Mouse (Mus musculus) hindbrain, postnatal 0 days (tissue): ENCODE measurements around the gene Dgka. TPM values are rescaled to one million over a fixed set of nuclear protein-coding genes. Genes with fewer than 3 reads are reported as not detected.

Experiments
- ATAC-seq: fragments of 200-750 bp; cut with Nextera tagmentation; 2 replicates; pipeline ENCODE4 v1.8.0; 2017; ENCODE audit warnings: mild to moderate bottlenecking, moderate TSS enrichment, moderate library complexity
- DNase-seq: peaks from one replicate; pipeline ENCODE4 v3.0.0-alpha.2; 2015; ENCODE audit warnings: low spot score
- H3K27ac ChIP-seq: fragments of 300-500 bp; sonication (generic); 2 replicates; pipeline ENCODE4 v1.5.1; 2014; ENCODE audit warnings: mild to moderate bottlenecking
- H3K27me3 ChIP-seq: fragments of 300-500 bp; sonication (generic); 2 replicates; pipeline ENCODE4 v1.6.1; 2014; ENCODE audit warnings: low read length, mixed read lengths; ENCODE audit not compliant: insufficient read depth
- H3K36me3 ChIP-seq: fragments of 300-500 bp; sonication (generic); 2 replicates; pipeline ENCODE4 v1.6.1; 2014; ENCODE audit warnings: low read length, mixed read lengths; ENCODE audit not compliant: insufficient read depth
- H3K4me1 ChIP-seq: fragments of 300-500 bp; sonication (generic); 2 replicates; pipeline ENCODE4 v1.6.1; 2014; ENCODE audit warnings: antibody characterized with exemption, low read length, mixed read lengths; ENCODE audit not compliant: insufficient read depth
- H3K4me2 ChIP-seq: fragments of 300-500 bp; sonication (generic); 2 replicates; pipeline ENCODE4 v1.6.1; 2014; ENCODE audit warnings: low read depth, mild to moderate bottlenecking, low read length, moderate library complexity, mixed read lengths
- H3K4me3 ChIP-seq: fragments of 300-500 bp; sonication (generic); 2 replicates; pipeline ENCODE4 v1.5.1; 2014; ENCODE audit warnings: low read length
- H3K9ac ChIP-seq: fragments of 300-500 bp; sonication (generic); replicated peaks from 2 replicates; pipeline ENCODE4 v1.6.1; 2014; ENCODE audit warnings: mild to moderate bottlenecking, low read length, moderate library complexity, mixed read lengths
- H3K9me3 ChIP-seq: fragments of 300-500 bp; sonication (generic); 2 replicates; pipeline ENCODE4 v1.6.1; 2016; ENCODE audit warnings: low read length, mixed read lengths
- CTCF ChIP-seq: IDR thresholded peaks from 2 replicates; pipeline ENCODE4 v1.5.1; 2016; ENCODE audit warnings: antibody characterized with exemption, control low read depth, low read depth
- WGBS: fragments of 180-500 bp; shearing (Covaris S2); extraction: QIAGEN DNeasy Blood & Tissue Kit; methylation state at CpG from one replicate; pipeline ENCODE4 v1.1.7; 2014; 5-methylcytosine and 5-hydroxymethylcytosine counted together
- polyA plus RNA-seq: library from polyadenylated mRNA; unstranded; fragments of >200 nt; fragmentation: Nextera tagmentation; extraction: Ambion mirVana; gene quantifications from 2 replicates; pipeline ENCODE4 v1.2.1, GENCODE M21; 2015
- total RNA-seq: library from RNA; depleted of rRNA; stranded (reverse); fragments of >200 nt; gene quantifications from 2 replicates; pipeline ENCODE4 v1.2.3, GENCODE M21; 2014

Dgka gene
- total and polyA plus RNA-seq, 2 experiments from 2014 or later = 6.2 TPM

GRCm38 (mm10) chr10:128699006-128699405 lies 45.6 kb downstream of the Dgka start:
- Histone ChIP-seq H3K4me1 (peaks cover 4% of the 10 kb centered on the region; the same call in 1 of the 2 replicates), H3K36me3 (no peaks in the 10 kb centered on the region; the same call in 1 of the 2 replicates), H3K4me3 (no peak overlapping the region), H3K4me2 (no peak overlapping the region), H3K27ac (no peak overlapping the region), H3K27me3 (no peaks in the 10 kb centered on the region), H3K9ac (no peak overlapping the region), H3K9me3 (no peaks in the 10 kb centered on the region)
- WGBS = 86% methylated on average over 5 of the region's 5 CpGs
- no peak for TF ChIP-seq CTCF
- DNase-seq (no peak), ATAC-seq (no peak)

DNA sequence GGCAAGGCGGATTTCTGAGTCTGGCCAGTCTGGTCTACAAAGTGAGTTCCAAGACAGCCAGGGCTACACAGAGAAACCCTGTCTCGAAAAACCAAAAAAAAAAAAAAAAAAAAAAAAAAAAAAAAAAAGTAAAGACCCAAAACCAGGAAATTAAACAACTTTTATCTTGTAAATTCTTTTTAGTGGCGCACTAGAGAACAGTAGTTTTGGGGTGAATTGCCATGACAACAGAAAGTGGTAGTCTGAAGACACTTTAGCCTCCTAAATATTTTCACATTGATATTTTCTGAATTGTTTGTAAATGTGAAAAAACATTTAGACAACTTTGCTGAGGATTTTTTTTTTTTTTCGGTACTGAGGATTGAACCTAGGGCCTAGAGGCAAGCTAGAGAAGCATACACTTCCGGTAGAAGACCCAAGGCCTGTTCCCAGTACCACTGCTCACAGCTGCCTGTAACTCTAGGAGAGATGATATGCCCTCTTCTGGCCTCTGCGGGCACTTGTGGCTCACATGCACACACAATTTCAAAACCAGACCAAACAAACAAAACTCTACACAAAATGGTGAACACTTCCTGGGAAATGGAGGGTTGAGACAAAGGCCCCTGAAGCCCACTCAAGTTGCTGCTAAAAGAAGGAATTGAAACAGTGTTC lies 47.5 kb downstream of the Dgka start:
- TF ChIP-seq CTCF = no peak
- H3K4me2 ChIP-seq = peak overlapping the region; percentile 58
- no peaks in the 10 kb centered on the region for H3K9me3 ChIP-seq
- H3K27ac ChIP-seq = peak overlapping the region; percentile 76; the same call in 1 of the 2 replicates
- H3K9ac ChIP-seq = no peak overlapping the region
- no peak overlapping the region for H3K4me3 ChIP-seq
- 83% methylated on average over 6 of the region's 6 CpGs for WGBS
- H3K4me1 ChIP-seq = peaks cover 4% of the 10 kb centered on the region; the same call in 1 of the 2 replicates
- H3K27me3 ChIP-seq = no peaks in the 10 kb centered on the region
- DNase-seq = no peak
- ATAC-seq = no peak
- H3K36me3 ChIP-seq = no peaks in the 10 kb centered on the region; the same call in 1 of the 2 replicates

DNA sequence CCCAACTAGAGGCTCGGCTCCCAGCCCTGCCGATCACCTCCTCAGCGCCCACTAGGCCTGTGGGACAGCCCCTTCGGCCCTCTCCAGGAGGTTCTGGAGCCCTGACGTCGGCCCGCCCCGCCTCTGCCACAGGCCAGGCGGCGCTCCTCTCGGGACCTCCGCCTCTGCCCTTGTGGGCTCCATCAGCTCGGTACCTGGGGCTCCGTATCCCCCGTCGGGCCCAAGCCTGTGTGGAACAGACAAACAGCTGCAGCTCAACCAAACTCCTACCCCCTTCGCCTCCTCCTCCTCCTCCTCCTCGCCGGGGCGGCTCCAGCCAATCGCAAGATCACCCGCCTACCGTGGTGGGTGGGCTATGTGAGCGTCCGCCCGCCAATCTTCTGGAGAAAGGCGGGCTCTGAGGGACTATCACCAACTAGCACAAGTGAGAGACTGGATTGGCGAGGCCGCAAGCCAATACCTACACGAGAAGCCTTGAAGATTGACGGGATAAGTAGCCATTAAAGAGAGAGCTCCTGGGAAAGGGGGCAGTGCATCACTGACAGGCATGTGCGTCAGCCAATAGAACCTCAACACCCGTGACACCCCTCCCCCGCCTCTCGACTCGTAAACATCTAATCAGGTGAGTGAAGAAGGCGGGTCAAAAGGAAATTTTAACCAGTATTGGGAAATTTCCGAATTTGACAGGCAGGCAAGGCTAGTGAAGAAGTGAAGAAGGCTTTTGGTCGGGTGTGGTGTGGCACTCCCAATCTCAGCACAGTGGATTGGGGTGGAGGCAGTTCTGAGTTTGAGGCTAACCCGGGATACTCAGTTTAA lies 48.5 kb downstream of the Dgka start, which contains the start of gene Rab5b:
Rab5b (minus strand) TSS at position 273 of the 816 bp plus-strand sequence.
- 1% methylated on average over 40 of the region's 40 CpGs for WGBS
- peak; percentile 99 for ATAC-seq

GRCm38 (mm10) chr10:128695411-128695991 lies 49.2 kb downstream of the Dgka start:
- Histone ChIP-seq H3K27ac (peak overlapping the region; percentile 96), H3K27me3 (no peaks in the 10 kb centered on the region), H3K36me3 (no peaks in the 10 kb centered on the region), H3K4me1 (peaks cover 4% of the 10 kb centered on the region; the same call in 1 of the 2 replicates), H3K4me2 (peak overlapping the region; percentile 81), H3K4me3 (peak overlapping the region; percentile 84), H3K9me3 (no peaks in the 10 kb centered on the region), H3K9ac (peak overlapping the region; percentile 87)
- WGBS = 0% methylated on average over 22 of the region's 22 CpGs
- DNase-seq (no peak), ATAC-seq (no peak)
- TF ChIP-seq CTCF = no peak

More for the DNA sequence above, 48.5 kb downstream of the Dgka start, which contains the start of gene Rab5b:
- no peaks in the 10 kb centered on the region; the same call in 1 of the 2 replicates for H3K36me3 ChIP-seq
- peaks cover 4% of the 10 kb centered on the region; the same call in 1 of the 2 replicates for H3K4me1 ChIP-seq
- peak within 1 kb of the TSS; percentile 96 for H3K27ac ChIP-seq
- no peaks in the 10 kb centered on the region for H3K9me3 ChIP-seq
- H3K27me3 ChIP-seq = no peaks in the 10 kb centered on the region
- TF ChIP-seq CTCF = no peak
- peak within 1 kb of the TSS; percentile 81 for H3K4me2 ChIP-seq
- H3K9ac ChIP-seq = peak within 1 kb of the TSS; percentile 87
- H3K4me3 ChIP-seq = peak within 1 kb of the TSS; percentile 84
- DNase-seq = peak; percentile 99

- Histone ChIP-seq H3K4me2 (peak overlapping the region; percentile 75), H3K4me1 (no peaks in the 10 kb centered on the region; the same call in 1 of the 2 replicates), H3K27ac (no peak overlapping the region), H3K27me3 (no peaks in the 10 kb centered on the region), H3K9ac (peak overlapping the region; percentile 48; the same call in 1 of the 2 replicates), H3K36me3 (peaks cover 14% of the 10 kb centered on the region; the same call in 1 of the 2 replicates), H3K9me3 (no peaks in the 10 kb centered on the region), H3K4me3 (peak overlapping the region; percentile 54)
- peak; percentile 69 for TF ChIP-seq CTCF
- DNase-seq (peak; percentile 79), ATAC-seq (no peak)
- 3% methylated on average over 9 of the region's 9 CpGs for WGBS
Measured at GRCm38 (mm10) chr10:128674469-128675008, 70.1 kb downstream of the Dgka start.

DNA sequence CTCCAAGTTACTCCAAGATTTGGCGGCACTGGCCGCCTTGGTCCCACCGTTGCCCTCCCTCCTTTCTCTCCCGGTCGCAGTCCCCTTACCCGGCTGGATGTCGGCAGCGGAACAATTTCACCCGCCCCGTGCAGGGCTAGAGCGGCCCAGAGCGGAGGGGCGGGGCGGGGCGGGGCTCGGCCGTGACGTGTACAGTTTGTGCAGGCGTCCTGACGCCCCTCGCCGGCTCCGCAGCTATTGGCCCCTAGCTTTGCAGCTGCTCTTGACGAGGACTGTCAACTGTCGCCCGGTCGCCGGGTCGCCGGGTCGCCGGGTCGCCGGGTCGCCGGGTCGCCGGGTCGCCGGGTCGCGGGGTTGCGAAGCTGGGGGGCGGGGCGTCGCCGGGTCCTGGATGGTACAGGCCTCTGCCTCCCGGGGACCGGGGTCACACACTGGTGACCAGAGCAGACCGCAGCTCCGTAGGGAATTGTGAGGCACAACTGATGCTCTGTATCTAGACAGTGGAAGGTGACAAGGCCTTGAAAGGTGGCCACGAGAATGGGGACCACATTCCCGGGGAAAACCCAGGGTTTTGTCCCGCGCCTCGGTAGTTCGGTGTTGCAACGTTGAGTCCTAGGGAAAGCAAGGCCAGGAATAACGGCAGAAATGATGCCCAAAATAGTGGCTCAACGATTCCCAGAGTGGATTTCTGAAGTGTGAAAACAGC lies 70.7 kb downstream of the Dgka start, which contains the start of gene Suox:
Suox (minus strand) TSS at position 311 of the 706 bp plus-strand sequence.
- WGBS = under 1% methylated on average over 59 of the region's 60 CpGs
- Histone ChIP-seq H3K9me3 (no peaks in the 10 kb centered on the region), H3K4me1 (no peaks in the 10 kb centered on the region; the same call in 1 of the 2 replicates), H3K4me2 (peak within 1 kb of the TSS; percentile 75), H3K4me3 (peak within 1 kb of the TSS; percentile 54), H3K27ac (peak within 1 kb of the TSS; percentile 37), H3K9ac (peak within 1 kb of the TSS; percentile 48), H3K36me3 (peaks cover 11% of the 10 kb centered on the region; the same call in 1 of the 2 replicates), H3K27me3 (no peaks in the 10 kb centered on the region)
- ATAC-seq = peak; percentile 88
- TF ChIP-seq CTCF = no peak
- DNase-seq = peak; percentile 88
